Mouse (Mus musculus) layer of hippocampus, adult 18-20 months (tissue): ENCODE data around the gene Soat1. TPM values are rescaled to one million over a fixed set of nuclear protein-coding genes. Genes with fewer than 3 reads are reported as not detected.
"Not testable (repeated sequence)": the region's sequence is repeated elsewhere in the genome, so short reads cannot be mapped to it uniquely, and the experiment has no call there.

Experiments used
- DNase-seq, 2 experiments: peaks; one replicate each; pipeline ENCODE4 v3.0.0; 2022; ENCODE audit warnings: low spot score in 2 of 2
- long read RNA-seq: library from polyadenylated mRNA; stranded (forward); transcript quantifications from one replicate; pipeline ENCODE4 v2.0.0, GENCODE M21; 2021
- total RNA-seq, 2 experiments: library from RNA; stranded (reverse); gene quantifications; 2 replicates each; pipeline ENCODE4 v1.2.3; 2021

Soat1 gene
- 10 to 100 TPM; 49.0 to 58.6 TPM for total RNA-seq
- long read RNA-seq, full-length matches to known transcripts, result 24 of 30 reads
- long read RNA-seq, partial matches to known transcripts, result 0 of 30 reads
- long read RNA-seq, other reads (novel, unspliced or antisense), result 6 of 30 reads

GRCm38 (mm10) chr1:156473961-156474503 is at the start of gene Soat1:
Gene Soat1 (minus strand): TSS chr1:156474331.
- DNase-seq, result peak; percentile 85 to 91

DNA sequence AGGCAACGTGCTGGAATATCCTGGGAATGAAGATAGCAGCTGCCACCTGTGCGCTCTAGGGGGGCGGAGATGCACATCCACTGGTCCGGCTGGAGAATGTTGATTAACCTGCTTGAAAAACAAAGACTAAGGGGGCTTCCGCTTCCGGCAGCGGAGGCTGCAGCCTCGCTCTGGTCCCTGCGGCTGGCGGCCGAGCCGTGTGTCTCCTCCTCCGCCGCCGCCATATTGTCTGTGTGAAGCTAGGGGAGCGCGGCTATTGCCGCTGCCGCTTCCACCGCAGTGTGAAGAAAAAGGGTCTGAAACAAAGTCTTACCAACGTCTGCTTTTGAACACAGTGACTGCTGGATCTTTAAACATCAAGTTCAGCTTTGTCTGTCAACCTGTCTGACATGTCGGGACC is 49.7 kb upstream of the Soat1 start, which contains the start of gene Gm10031:
Gene Gm10031 (plus strand): TSS at position 171 of the 400 bp plus-strand sequence.
- DNase-seq, result not testable (repeated sequence)

GRCm38 (mm10) chr1:156521796-156522517 is 47.8 kb upstream of the Soat1 start:
- DNase-seq, result no peak

- DNase-seq, result no peak
Observed at GRCm38 (mm10) chr1:156520136-156520780, 46.1 kb upstream of the Soat1 start.

DNA sequence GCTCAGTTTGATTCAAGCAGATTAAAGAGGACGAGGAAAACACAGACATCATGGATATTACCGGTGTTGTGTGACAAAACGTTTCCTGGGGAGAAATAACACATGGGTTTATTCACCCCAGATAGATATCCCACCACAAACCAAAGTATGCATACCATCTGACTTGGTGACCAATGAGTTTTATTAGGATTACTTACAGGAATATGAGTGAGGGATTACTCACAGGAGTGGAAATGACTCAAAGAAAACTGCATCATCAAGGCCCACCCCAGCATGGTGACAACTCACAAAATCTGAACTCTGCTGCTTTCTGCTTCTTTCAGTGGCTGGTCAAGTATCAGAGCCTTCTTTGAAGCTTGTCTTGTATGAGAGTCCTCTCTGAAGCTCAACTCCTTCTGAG is 33.6 kb upstream of the Soat1 start:
- DNase-seq, result no peak

DNA sequence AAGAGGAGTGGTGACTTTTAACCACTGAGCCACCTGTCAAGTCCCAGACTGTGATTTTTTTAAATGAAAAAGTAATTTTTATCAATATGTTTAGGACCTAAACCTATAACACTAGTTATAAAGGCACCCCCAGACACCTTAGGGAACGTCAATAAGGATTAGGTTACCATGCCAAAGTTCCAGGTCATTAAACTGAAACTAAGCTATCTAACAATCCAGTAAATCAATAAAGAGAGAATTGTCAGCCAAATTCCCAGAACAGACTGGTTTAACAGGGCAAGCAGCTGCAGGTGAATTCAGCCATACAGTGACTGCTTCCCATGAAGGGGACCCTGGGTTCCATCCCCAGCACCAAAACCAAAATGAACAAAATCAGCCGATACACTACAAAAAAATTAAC is 31.8 kb upstream of the Soat1 start:
- DNase-seq, result no peak

GRCm38 (mm10) chr1:156504945-156505523 is 30.9 kb upstream of the Soat1 start:
- no peak for DNase-seq

GRCm38 (mm10) chr1:156496910-156497309 is 22.8 kb upstream of the Soat1 start:
- no peak for DNase-seq

GRCm38 (mm10) chr1:156495025-156495424 is 20.9 kb upstream of the Soat1 start:
- peak in 1 of 2 experiments; percentile 41 for DNase-seq

GRCm38 (mm10) chr1:156491226-156491796 is 17.2 kb upstream of the Soat1 start:
- no peak for DNase-seq

GRCm38 (mm10) chr1:156488031-156488430 is 13.9 kb upstream of the Soat1 start:
- DNase-seq, result no peak

- DNase-seq, result no peak
Observed at GRCm38 (mm10) chr1:156487498-156487897, 13.4 kb upstream of the Soat1 start.

GRCm38 (mm10) chr1:156481826-156482225 is 7.7 kb upstream of the Soat1 start:
- DNase-seq, result no peak

DNA sequence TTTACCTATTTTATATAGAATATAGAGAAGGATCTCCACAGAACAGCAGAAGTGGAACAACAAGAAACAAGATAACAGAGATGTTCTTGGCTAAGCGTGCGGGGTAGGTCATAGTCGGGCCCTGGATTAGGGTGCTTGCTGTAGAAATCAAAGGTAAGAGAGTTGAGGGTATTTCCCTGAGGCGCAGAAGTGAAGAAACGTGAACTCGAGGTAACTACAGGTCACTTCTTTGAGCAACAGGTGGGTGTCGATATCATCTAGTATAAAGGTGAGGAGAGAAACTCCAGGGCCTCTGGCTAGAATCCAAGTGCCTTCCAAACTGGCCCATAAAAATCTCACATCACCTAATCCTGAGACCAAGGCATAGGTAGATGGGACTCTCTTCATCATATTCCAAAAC is 2.4 kb upstream of the Soat1 start:
- no peak for DNase-seq

DNA sequence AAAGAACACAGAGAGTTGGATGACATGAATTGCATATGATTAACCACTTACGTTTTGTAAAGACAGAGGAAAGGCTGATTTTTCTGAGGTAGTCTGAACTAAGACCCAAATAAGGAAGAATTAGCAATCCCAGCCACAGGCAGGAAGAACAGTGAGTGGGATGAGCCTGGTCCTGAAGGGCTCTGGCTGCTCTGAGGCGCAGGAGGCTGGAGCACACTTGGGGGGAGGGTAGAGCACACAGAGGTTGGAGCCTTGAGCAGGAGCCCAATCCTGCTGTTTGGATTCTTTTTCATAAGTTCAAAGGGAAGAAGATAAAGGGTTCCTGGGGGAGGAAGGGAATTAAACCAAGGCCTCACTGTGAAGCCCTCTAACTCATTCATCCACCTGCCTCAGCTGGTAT is 1.9 kb upstream of the Soat1 start:
- DNase-seq, result no peak

GRCm38 (mm10) chr1:156474854-156475253 is 723 bp upstream of the Soat1 start:
- DNase-seq, result no peak

GRCm38 (mm10) chr1:156473003-156473402 is 1.1 kb downstream of the Soat1 start:
- no peak for DNase-seq

- no peak for DNase-seq
Observed at GRCm38 (mm10) chr1:156471955-156472354, 2.2 kb downstream of the Soat1 start.

DNA sequence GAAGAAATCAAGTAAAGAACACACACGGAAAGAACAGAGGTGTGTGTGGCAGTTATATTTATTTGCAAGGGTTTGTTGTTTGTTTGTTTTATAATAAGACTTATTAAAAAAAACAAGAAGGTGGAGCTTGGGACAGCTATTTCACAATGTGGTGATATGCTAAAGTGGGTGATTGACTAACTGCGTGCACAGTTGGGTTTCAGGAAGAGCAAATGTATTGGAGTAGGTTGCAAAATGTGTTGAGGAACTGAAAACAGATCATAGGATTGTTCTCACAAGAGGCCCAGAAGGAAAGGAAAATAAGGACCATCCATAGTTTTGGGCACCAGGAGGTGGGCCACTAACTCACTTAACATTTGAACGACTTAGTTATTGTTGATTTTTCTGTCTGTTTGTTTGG is 3.1 kb downstream of the Soat1 start:
- DNase-seq, result no peak

- no peak for DNase-seq
Observed at GRCm38 (mm10) chr1:156470557-156470956, 3.6 kb downstream of the Soat1 start.

DNA sequence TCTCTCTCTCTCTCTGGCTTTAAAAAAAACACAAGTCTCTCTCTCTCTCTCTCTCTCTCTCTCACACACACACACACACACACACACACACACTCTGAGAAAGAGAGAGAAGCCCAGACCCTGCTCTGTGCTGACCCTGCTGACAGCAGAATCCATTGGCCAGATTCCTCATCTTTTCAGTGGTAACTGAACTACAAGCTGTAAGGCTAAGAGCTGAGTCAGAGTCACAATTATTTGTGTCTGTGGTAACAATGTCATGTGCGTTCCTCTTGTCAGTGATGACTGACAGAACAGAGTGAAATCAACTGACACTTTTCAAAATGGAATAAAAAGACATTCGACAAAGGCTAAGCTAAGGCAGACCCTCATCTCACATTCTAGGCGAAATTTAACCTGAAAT is 5.6 kb downstream of the Soat1 start:
- DNase-seq, result no peak
